ENCODE assay signal across 17 mouse cellular contexts in the genomic region with DNA sequence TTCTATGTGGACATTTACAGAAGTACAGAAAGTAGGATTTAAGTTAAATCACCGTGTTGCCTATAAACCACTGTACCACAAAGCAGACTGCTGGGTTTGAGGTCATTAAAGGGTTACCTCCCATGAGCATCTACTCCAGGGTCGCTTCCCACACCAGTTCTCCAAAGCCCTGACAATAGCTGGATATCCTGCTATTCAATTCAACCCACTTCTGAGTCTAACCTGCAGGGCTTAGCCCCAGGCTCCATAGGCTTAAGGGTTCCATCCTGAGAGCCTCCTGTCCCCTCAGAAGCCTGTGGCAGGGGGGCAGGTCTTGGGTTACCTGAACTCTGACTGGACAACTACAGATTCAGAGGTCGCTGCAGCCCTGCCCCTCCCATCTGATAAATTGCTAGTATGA. TPM values are rescaled to one million over a fixed set of nuclear protein-coding genes. Genes with fewer than 3 reads are reported as not detected.
"Had no signal": no experiment of that assay in that cellular context is flagged by ENCODE, and none has a peak within 500 bp of the region (broad histone marks: within the 10 kb centered on the region; RNA-seq: fewer than 3 reads in every experiment).

No protein-coding gene starts in this region.

- H3K9me3 ChIP-seq: intestine, embryonic 15.5 days; limb, embryonic 10.5 days; liver, embryonic 15.5 days; megakaryocyte, embryonic 14.5 days; midbrain, embryonic 15.5 days; neural tube, embryonic 12.5 days had no signal

- DNase-seq: kidney, adult 2 months; kidney, postnatal 4 days; lung, embryonic 14.5 days; spleen, adult 18-20 months; thymus, adult 18-20 months; thymus, postnatal 14 days had no signal

- H3K27ac ChIP-seq: intestine, embryonic 15.5 days; limb, embryonic 10.5 days; liver, embryonic 15.5 days; macrophage; midbrain, embryonic 15.5 days; neural tube, embryonic 12.5 days had no signal

- H3K36me3 ChIP-seq: intestine, embryonic 15.5 days; limb, embryonic 10.5 days; liver, embryonic 15.5 days; midbrain, embryonic 15.5 days; neural tube, embryonic 12.5 days had no signal

- H3K4me3 ChIP-seq: intestine, embryonic 15.5 days; left cerebral cortex, adult 2 months; limb, embryonic 10.5 days; liver, embryonic 15.5 days; megakaryocyte, embryonic 14.5 days; midbrain, embryonic 15.5 days; neural tube, embryonic 12.5 days had no signal

- H3K27me3 ChIP-seq: intestine, embryonic 15.5 days; liver, embryonic 15.5 days; megakaryocyte, embryonic 14.5 days; midbrain, embryonic 15.5 days; neural tube, embryonic 12.5 days had no signal

- H3K4me2 ChIP-seq: intestine, embryonic 15.5 days; liver, embryonic 11.5 days; liver, embryonic 15.5 days; lung, embryonic 14.5 days; midbrain, embryonic 11.5 days; midbrain, embryonic 15.5 days; neural tube, embryonic 12.5 days had no signal

- H3K9ac ChIP-seq: intestine, embryonic 15.5 days; liver, embryonic 15.5 days; lung, embryonic 14.5 days; midbrain, embryonic 15.5 days; neural tube, embryonic 12.5 days had no signal

- ATAC-seq: intestine, embryonic 15.5 days; midbrain, embryonic 15.5 days had no signal

- H3K4me1 ChIP-seq: intestine, embryonic 15.5 days; limb, embryonic 10.5 days; midbrain, embryonic 15.5 days; neural tube, embryonic 12.5 days had no signal

RNA-seq across cellular contexts. Expression of gene Mansc1, which starts 12.2 kb away (rescaled TPM):
- total RNA-seq: neutrophil, adult 5-6 weeks had no signal
